Mouse (Mus musculus): ENCODE data around the gene Ttc39b.

Ttc39b gene

GRCm38 (mm10) chr4:83317826-83318348, 6.2 kb downstream of the Ttc39b start:
- DNase-seq (ENCODE audit: low spot score), result no peak

GRCm38 (mm10) chr4:83316718-83317117, 7.3 kb downstream of the Ttc39b start:
- DNase-seq (ENCODE audit: low spot score), result no peak

- DNase-seq (ENCODE audit: low spot score), result no peak
Observed at GRCm38 (mm10) chr4:83315930-83316329, 8.1 kb downstream of the Ttc39b start.

- no peak for DNase-seq (ENCODE audit: low spot score)
Observed at GRCm38 (mm10) chr4:83314922-83315881, 8.9 kb downstream of the Ttc39b start.

GRCm38 (mm10) chr4:83314261-83314793, 9.7 kb downstream of the Ttc39b start:
- no peak for DNase-seq (ENCODE audit: low spot score)

GRCm38 (mm10) chr4:83312336-83312735, 11.7 kb downstream of the Ttc39b start:
- no peak for DNase-seq (ENCODE audit: low spot score)

- no peak for DNase-seq (ENCODE audit: low spot score)
Observed at GRCm38 (mm10) chr4:83311481-83311880, 12.6 kb downstream of the Ttc39b start.

- DNase-seq (ENCODE audit: low spot score), result no peak
Observed at GRCm38 (mm10) chr4:83310990-83311389, 13.1 kb downstream of the Ttc39b start.

GRCm38 (mm10) chr4:83308914-83309313, 15.1 kb downstream of the Ttc39b start:
- DNase-seq (ENCODE audit: low spot score), result no peak

- no peak for DNase-seq (ENCODE audit: low spot score)
Observed at GRCm38 (mm10) chr4:83307686-83308469, 16.2 kb downstream of the Ttc39b start.

- peak; percentile 40 for DNase-seq (ENCODE audit: low spot score)
Observed at GRCm38 (mm10) chr4:83306879-83307278, 17.2 kb downstream of the Ttc39b start.

- no peak for DNase-seq (ENCODE audit: low spot score)
Observed at GRCm38 (mm10) chr4:83305099-83305498, 19.0 kb downstream of the Ttc39b start.

GRCm38 (mm10) chr4:83302887-83303827, 20.9 kb downstream of the Ttc39b start:
- DNase-seq (ENCODE audit: low spot score), result peak; percentile 56

GRCm38 (mm10) chr4:83302123-83302737, 21.8 kb downstream of the Ttc39b start:
- no peak for DNase-seq (ENCODE audit: low spot score)

- no peak for DNase-seq (ENCODE audit: low spot score)
Observed at GRCm38 (mm10) chr4:83301713-83302112, 22.3 kb downstream of the Ttc39b start.

GRCm38 (mm10) chr4:83284768-83285350, 39.2 kb downstream of the Ttc39b start:
- no peak for DNase-seq (ENCODE audit: low spot score)

- peak; percentile 36 for DNase-seq (ENCODE audit: low spot score)
Observed at GRCm38 (mm10) chr4:83283973-83284767, 39.9 kb downstream of the Ttc39b start.

- no peak for DNase-seq (ENCODE audit: low spot score)
Observed at GRCm38 (mm10) chr4:83282424-83282823, 41.6 kb downstream of the Ttc39b start.

GRCm38 (mm10) chr4:83279236-83279635, 44.8 kb downstream of the Ttc39b start:
- DNase-seq (ENCODE audit: low spot score), result no peak

- no peak for DNase-seq (ENCODE audit: low spot score)
Observed at GRCm38 (mm10) chr4:83274241-83274640, 49.8 kb downstream of the Ttc39b start.
